Mouse (Mus musculus): ENCODE results near the gene Kbtbd6. TPM values are rescaled to one million over a fixed set of nuclear protein-coding genes. Genes with fewer than 3 reads are reported as not detected.
A peak's percentile ranks its signal among the peaks of the same experiment; 100 is the strongest.
"Not testable (repeated sequence)": the region's sequence is repeated elsewhere in the genome, so short reads cannot be mapped to it uniquely, and the experiment has no call there.

Kbtbd6 gene
- polyA plus RNA-seq, 1 experiment = 0.17 TPM

DNA sequence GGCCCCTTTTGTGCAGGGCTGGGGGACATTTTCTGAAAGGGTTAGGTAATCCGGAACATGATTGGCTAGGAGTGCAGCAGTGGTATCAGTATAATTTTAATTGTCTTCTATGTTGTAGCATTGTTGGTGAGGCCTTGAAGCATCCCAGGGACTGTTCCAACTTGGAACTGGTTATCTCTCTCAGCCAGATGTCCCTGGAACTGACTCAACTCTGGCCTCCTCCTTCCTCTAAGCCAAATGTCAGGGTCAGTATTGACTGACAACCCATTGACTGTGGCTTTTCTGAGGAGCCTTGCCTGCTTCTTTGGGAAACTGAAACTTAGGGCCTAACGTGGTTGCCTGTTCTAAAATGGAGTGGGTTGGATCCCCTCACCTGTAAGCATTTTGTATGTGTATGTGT is 11.0 kb upstream of the Kbtbd6 start:
- WGBS = 91% methylated on average over 2 of the region's 2 CpGs
- no peak for DNase-seq
- H3K4me3 ChIP-seq (replicated peaks; ENCODE audit: extremely low read depth, low read depth, low read length) = no peak overlapping the region
- peaks cover 2% of the 10 kb centered on the region; the same call in 1 of the 2 replicates for H3K4me1 ChIP-seq (ENCODE audit: control insufficient read depth, insufficient read depth, low read length)
- no peak for TF ChIP-seq POLR2A (IDR thresholded peaks at IDR 0.05; ENCODE audit: borderline replicate concordance, extremely low read depth, low read depth, low read length)
- TF ChIP-seq CTCF (IDR thresholded peaks at IDR 0.05; ENCODE audit: insufficient read depth, low read length) = no peak

DNA sequence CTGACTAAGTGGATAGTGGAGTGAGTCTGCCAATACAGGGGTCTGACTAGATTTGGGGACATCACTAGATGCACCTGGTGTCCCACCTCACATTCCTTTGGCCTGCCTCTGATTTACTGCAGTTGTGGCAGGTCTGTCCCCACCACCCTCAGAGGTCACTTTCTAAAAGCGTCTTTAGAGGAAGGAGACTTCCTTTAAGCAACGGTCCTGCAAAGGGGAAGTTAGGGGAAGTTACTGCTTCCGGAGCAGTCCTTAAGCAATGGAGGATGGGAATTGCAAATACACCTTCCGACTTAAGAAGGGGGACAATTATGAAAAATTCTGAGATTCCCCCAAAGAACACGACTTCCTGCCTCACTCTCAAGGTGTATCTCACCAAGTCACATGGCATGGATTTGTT is 10.2 kb upstream of the Kbtbd6 start:
- 45% methylated on average over 5 of the region's 5 CpGs for WGBS
- DNase-seq = no peak

DNA sequence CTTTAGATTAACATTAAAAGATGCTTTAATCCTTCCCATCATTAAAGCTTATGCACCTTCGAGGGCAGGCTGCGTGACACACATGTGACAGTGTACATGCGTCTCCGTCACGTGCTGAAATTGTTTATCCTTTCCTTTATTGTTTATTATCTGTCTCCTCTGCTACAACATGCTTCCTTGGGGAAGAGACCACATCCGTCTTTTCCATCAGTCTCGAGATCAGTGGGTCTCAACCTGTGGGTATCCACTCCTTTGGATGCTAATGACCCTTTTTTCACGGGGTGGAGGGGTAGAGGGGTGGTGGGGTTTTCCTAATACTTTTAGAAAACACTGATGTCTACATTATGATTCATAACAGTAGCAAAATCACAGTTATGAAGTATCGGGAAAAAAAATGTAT is 7.0 kb upstream of the Kbtbd6 start:
- 71% methylated on average over 9 of the region's 9 CpGs for WGBS

More for the DNA sequence above, 10.2 kb upstream of the Kbtbd6 start:
- Histone ChIP-seq H3K4me3 (replicated peaks; ENCODE audit: extremely low read depth, low read depth, low read length) (no peak overlapping the region), H3K4me1 (ENCODE audit: control insufficient read depth, insufficient read depth, low read length) (peaks cover 2% of the 10 kb centered on the region; the same call in 1 of the 2 replicates)
- TF ChIP-seq POLR2A (IDR thresholded peaks at IDR 0.05; ENCODE audit: borderline replicate concordance, extremely low read depth, low read depth, low read length) (no peak), CTCF (IDR thresholded peaks at IDR 0.05; ENCODE audit: insufficient read depth, low read length) (no peak)

DNA sequence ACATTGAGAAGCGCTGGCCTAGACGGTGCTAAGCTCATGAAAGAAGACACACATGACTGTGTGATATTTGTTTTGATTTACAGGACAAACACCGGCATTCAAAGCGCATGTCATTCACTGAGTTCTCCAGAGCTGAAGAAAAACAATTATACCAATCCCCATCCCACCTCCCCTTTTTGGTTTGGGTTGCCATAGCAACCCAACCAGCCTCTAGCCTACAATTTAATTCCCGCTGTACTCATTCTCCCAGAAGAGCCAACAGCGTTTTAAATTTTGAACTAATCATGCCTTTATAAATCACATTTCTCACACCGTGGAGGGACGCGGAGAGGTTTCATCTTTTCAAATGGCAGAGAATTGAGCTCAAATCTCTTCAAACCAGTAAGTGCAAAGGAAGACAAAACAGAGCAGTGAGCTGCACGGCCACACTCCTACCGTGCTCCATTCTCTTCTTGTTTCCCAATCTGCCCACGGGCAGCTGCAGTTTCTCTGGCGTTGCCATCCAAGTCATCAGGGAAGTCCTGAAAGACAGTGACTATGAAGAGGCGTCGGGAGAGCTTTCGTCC is 6.5 kb upstream of the Kbtbd6 start:
- 70% methylated on average over 16 of the region's 16 CpGs for WGBS
- DNase-seq = no peak
- H3K4me3 ChIP-seq (replicated peaks; ENCODE audit: extremely low read depth, low read depth, low read length) = no peak overlapping the region
- peaks cover 2% of the 10 kb centered on the region; the same call in 1 of the 2 replicates for H3K4me1 ChIP-seq (ENCODE audit: control insufficient read depth, insufficient read depth, low read length)
- TF ChIP-seq POLR2A (IDR thresholded peaks at IDR 0.05; ENCODE audit: borderline replicate concordance, extremely low read depth, low read depth, low read length) = no peak
- TF ChIP-seq CTCF (IDR thresholded peaks at IDR 0.05; ENCODE audit: insufficient read depth, low read length) = no peak

More for the DNA sequence above, 7.0 kb upstream of the Kbtbd6 start:
- no peak overlapping the region for H3K4me3 ChIP-seq (replicated peaks; ENCODE audit: extremely low read depth, low read depth, low read length)
- no peak for DNase-seq
- TF ChIP-seq CTCF (IDR thresholded peaks at IDR 0.05; ENCODE audit: insufficient read depth, low read length) (no peak), POLR2A (IDR thresholded peaks at IDR 0.05; ENCODE audit: borderline replicate concordance, extremely low read depth, low read depth, low read length) (no peak)
- H3K4me1 ChIP-seq (ENCODE audit: control insufficient read depth, insufficient read depth, low read length) = peaks cover 2% of the 10 kb centered on the region; the same call in 1 of the 2 replicates

DNA sequence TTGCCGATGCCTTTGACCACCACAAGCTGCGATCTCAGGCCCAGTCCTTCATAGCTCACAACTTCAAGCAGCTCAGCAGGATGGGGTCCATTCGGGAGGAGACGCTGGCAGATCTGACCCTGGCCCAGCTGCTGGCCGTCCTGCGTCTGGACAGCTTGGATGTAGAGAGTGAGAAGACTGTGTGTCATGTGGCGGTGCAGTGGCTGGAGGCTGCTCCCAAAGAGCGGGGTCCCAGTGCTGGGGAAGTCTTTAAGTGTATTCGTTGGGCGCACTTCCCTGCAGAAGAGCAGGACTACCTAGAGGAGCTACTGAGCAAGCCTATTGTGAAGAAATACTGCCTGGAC is 928 bp downstream of the Kbtbd6 start:
- H3K4me1 ChIP-seq (ENCODE audit: control insufficient read depth, insufficient read depth, low read length); DNase-seq; H3K4me3 ChIP-seq (replicated peaks; ENCODE audit: extremely low read depth, low read depth, low read length): not testable (repeated sequence)
- 94% methylated on average over 8 of the region's 10 CpGs for WGBS

DNA sequence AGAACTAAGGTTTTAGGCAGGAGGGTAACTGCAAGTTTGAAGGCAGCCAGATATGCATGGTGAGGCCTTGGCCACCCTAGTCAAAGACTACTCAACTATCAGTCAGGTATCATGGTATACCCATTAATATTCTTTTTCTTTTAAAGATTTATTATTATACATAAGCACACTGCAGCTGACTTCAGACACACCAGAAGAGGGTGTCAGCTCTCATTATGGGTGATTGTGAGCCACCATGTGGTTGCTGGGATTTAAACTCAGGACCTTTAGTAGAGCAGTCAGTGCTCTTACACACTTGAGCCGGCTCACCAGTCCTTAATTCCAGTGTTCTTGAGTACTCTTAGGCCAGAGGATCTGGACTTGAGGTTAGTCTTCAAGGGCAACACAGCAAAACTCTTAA is 8.8 kb downstream of the Kbtbd6 start:
- Histone ChIP-seq H3K4me1 (ENCODE audit: control insufficient read depth, insufficient read depth, low read length) (no peaks in the 10 kb centered on the region), H3K4me3 (replicated peaks; ENCODE audit: extremely low read depth, low read depth, low read length) (no peak overlapping the region)
- no peak for TF ChIP-seq CTCF (IDR thresholded peaks at IDR 0.05; ENCODE audit: insufficient read depth, low read length)
- no peak for TF ChIP-seq POLR2A (IDR thresholded peaks at IDR 0.05; ENCODE audit: borderline replicate concordance, extremely low read depth, low read depth, low read length)
- DNase-seq = no peak
- 79% methylated on average over 1 of the region's 1 CpGs for WGBS

DNA sequence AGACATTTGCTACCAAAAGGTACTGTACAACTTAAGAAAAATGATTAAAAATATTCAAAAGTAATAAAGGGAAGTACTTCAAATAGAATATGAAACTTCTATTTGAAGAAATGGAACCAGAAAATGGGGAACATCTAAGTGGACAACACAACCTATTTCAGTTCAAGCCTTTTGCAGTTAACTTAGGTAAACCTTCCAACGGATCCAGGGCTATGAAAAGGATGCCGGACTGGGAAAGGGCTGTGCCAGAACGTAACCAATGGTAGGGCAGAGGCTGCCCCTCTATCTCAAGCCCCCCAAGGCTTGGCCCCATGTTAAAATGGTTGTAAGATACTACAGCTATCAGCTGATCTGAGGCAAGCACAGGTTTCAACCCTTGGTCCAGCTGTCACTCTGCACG is 9.4 kb downstream of the Kbtbd6 start:
- 89% methylated on average over 4 of the region's 4 CpGs for WGBS
- no peaks in the 10 kb centered on the region for H3K4me1 ChIP-seq (ENCODE audit: control insufficient read depth, insufficient read depth, low read length)
- no peak for DNase-seq
- TF ChIP-seq CTCF (IDR thresholded peaks at IDR 0.05; ENCODE audit: insufficient read depth, low read length) (no peak), POLR2A (IDR thresholded peaks at IDR 0.05; ENCODE audit: borderline replicate concordance, extremely low read depth, low read depth, low read length) (no peak)
- no peak overlapping the region for H3K4me3 ChIP-seq (replicated peaks; ENCODE audit: extremely low read depth, low read depth, low read length)

DNA sequence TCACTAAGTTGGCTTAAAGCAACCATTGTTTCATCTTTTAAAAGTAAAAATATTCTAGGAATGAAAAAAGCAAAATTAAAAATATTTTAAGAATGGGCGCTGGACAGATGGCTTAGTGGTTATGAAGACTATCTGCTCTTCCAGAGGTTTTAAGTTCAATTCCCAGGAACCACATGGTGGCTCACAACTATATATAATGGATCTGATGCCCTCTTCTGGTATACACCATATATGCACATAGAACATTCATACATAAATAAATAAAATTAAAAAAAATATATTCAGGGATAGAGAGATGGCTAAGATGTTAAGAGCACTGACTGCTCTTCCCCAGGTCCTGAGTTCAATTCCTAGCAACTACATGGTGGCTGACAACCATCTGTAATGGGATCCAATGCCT is 14.0 kb downstream of the Kbtbd6 start:
- DNase-seq = no peak
- WGBS = 83% methylated on average over 1 of the region's 1 CpGs
- H3K4me3 ChIP-seq (replicated peaks; ENCODE audit: extremely low read depth, low read depth, low read length) = no peak overlapping the region
- H3K4me1 ChIP-seq (ENCODE audit: control insufficient read depth, insufficient read depth, low read length) = no peaks in the 10 kb centered on the region
- TF ChIP-seq POLR2A (IDR thresholded peaks at IDR 0.05; ENCODE audit: borderline replicate concordance, extremely low read depth, low read depth, low read length) = no peak
- TF ChIP-seq CTCF (IDR thresholded peaks at IDR 0.05; ENCODE audit: insufficient read depth, low read length) = no peak

DNA sequence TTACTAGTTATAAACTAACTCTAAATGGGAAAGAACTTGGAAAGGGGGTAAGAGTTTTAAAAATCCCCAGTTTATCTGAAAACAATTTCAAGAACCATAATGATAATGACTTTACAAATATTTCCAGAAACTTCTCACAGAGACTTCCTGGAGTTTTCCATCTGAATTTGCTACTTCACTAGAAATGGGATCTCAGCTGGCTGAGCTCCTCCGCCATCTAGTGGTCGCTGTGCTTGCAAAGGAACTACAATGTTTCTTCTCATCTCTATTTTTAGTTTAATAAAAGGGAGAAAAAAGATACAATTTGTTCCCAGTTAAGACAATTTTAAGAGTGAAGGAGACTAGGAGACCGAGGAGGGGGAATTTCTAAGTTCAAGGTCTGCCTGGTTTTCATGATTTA is 16.0 kb downstream of the Kbtbd6 start:
- WGBS = 16% methylated on average over 3 of the region's 3 CpGs
- TF ChIP-seq CTCF (IDR thresholded peaks at IDR 0.05; ENCODE audit: insufficient read depth, low read length) = peak; percentile 79
- TF ChIP-seq POLR2A (IDR thresholded peaks at IDR 0.05; ENCODE audit: borderline replicate concordance, extremely low read depth, low read depth, low read length) = no peak
- Histone ChIP-seq H3K4me1 (ENCODE audit: control insufficient read depth, insufficient read depth, low read length) (no peaks in the 10 kb centered on the region), H3K4me3 (replicated peaks; ENCODE audit: extremely low read depth, low read depth, low read length) (no peak overlapping the region)
- no peak for DNase-seq

DNA sequence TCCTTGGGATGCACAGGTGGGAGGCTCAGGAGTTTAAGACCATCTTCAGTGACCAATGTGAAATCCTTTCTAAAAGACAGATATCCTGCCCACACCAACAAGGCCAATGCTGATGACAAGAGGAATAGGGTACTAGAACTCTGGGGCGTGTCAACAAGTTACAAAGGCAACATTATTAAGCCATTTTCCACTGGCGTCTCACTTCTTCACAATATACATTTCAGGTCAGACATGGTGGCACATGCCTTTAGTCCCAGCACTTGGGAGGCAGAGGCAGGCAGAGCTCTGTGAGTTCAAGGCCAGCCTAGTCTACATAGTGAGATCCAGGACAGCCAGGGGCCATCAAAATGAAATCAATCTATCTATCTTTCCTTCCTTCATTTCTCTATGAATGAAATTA is 21.7 kb downstream of the Kbtbd6 start:
- 83% methylated on average over 2 of the region's 2 CpGs for WGBS
- no peak for DNase-seq
- H3K4me1 ChIP-seq (ENCODE audit: control insufficient read depth, insufficient read depth, low read length) = no peaks in the 10 kb centered on the region
- H3K4me3 ChIP-seq (replicated peaks; ENCODE audit: extremely low read depth, low read depth, low read length) = no peak overlapping the region
- no peak for TF ChIP-seq POLR2A (IDR thresholded peaks at IDR 0.05; ENCODE audit: borderline replicate concordance, extremely low read depth, low read depth, low read length)
- no peak for TF ChIP-seq CTCF (IDR thresholded peaks at IDR 0.05; ENCODE audit: insufficient read depth, low read length)
